Mouse (Mus musculus): ENCODE measurements around the gene Utrn.

DNA sequence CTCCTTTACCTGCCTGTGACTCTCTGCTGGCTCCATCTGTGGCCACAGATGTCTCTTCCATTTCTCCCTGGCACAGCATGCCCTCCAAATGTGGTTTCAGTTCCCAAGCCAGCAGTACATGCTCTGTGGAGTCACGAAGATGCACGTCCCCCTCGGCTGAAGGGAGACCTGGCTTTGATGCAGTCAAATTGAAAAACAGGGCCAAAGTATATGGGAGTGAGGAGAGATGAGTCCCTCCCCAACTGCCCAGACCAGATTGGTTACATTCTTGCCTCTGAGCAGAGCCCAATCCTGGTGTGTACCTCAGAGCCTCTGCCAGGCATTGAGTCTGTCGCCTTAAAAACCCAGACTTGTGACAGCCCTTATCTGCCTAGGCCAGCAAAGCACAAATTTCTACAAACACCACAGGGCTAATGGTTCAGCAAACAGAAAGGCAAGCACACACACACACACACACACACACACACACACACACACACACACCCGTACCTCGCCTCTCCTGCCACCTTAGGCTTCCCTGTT lies 42.3 kb downstream of the Utrn start:
- TF ChIP-seq MYOD1 (IDR thresholded peaks at IDR 0.05; ENCODE audit: control insufficient read depth in 1 of 3, insufficient read length in 2 of 3, low read depth in 2 of 3) (no peak), MYOG (IDR thresholded peaks at IDR 0.05; ENCODE audit: control insufficient read depth in 1 of 3, insufficient read depth in 1 of 3, insufficient read length in 2 of 3, low read depth in 2 of 3) (no peak), TCF12 (IDR thresholded peaks at IDR 0.05; ENCODE audit: insufficient read depth, poor library complexity, severe bottlenecking) (no peak), POLR2A (IDR thresholded peaks at IDR 0.05; ENCODE audit: insufficient read length, low read depth) (no peak), USF1 (IDR thresholded peaks at IDR 0.05; ENCODE audit: low read depth) (no peak), CEBPB (IDR thresholded peaks at IDR 0.05; ENCODE audit: insufficient read depth, poor library complexity, severe bottlenecking) (no peak), E2F4 (IDR thresholded peaks at IDR 0.05; ENCODE audit: insufficient read depth) (no peak), MAX (IDR thresholded peaks at IDR 0.05; ENCODE audit: low read depth) (no peak), SRF (IDR thresholded peaks at IDR 0.05; ENCODE audit: control insufficient read depth, insufficient read length, low read depth) (no peak)

All from myocyte (in vitro differentiated cells).